Mouse (Mus musculus) cortical plate, adult 2 months (tissue): ENCODE results near the gene Cgas. TPM values are rescaled to one million over a fixed set of nuclear protein-coding genes. Genes with fewer than 3 reads are reported as not detected.
"Not testable (repeated sequence)": the region's sequence is repeated elsewhere in the genome, so short reads cannot be mapped to it uniquely, and the experiment has no call there.

ENCODE experiments used
- H3K27ac ChIP-seq: fragments of 200-500 bp; 2 replicates; pipeline ENCODE4 v1.5.1; 2012; ENCODE audit warnings: low read length, control low read depth, inconsistent platforms; ENCODE audit not compliant: insufficient read depth
- H3K4me1 ChIP-seq: fragments of 200-500 bp; 2 replicates; pipeline ENCODE4 v1.6.1; 2011; ENCODE audit warnings: low read length; ENCODE audit not compliant: control insufficient read depth, insufficient read depth
- H3K4me3 ChIP-seq: fragments of 200-500 bp; 2 replicates; pipeline ENCODE4 v1.5.1; 2011; ENCODE audit warnings: mild to moderate bottlenecking, low read length, control low read depth; ENCODE audit not compliant: insufficient read depth
- CTCF ChIP-seq: fragments of 200-500 bp; IDR thresholded peaks from 2 replicates; pipeline ENCODE4 v1.5.1; 2011; ENCODE audit warnings: mild to moderate bottlenecking, control low read depth, low read length; ENCODE audit not compliant: insufficient read depth; ENCODE audit errors: extremely low read depth
- POLR2A ChIP-seq: fragments of 200-500 bp; IDR thresholded peaks from 2 replicates; pipeline ENCODE4 v1.6.1; 2011; ENCODE audit warnings: mild to moderate bottlenecking, low read length, control low read depth; ENCODE audit not compliant: insufficient read depth; ENCODE audit errors: extremely low read depth
- polyA plus RNA-seq: library from polyadenylated mRNA; depleted of rRNA; stranded (reverse); fragments of >200 nt; gene quantifications from 2 replicates; pipeline ENCODE4 v1.2.3, GENCODE M21; 2012; rRNA removed

Gene Cgas
- 0.61 and 0.96 TPM in 2 replicates for polyA plus RNA-seq

DNA sequence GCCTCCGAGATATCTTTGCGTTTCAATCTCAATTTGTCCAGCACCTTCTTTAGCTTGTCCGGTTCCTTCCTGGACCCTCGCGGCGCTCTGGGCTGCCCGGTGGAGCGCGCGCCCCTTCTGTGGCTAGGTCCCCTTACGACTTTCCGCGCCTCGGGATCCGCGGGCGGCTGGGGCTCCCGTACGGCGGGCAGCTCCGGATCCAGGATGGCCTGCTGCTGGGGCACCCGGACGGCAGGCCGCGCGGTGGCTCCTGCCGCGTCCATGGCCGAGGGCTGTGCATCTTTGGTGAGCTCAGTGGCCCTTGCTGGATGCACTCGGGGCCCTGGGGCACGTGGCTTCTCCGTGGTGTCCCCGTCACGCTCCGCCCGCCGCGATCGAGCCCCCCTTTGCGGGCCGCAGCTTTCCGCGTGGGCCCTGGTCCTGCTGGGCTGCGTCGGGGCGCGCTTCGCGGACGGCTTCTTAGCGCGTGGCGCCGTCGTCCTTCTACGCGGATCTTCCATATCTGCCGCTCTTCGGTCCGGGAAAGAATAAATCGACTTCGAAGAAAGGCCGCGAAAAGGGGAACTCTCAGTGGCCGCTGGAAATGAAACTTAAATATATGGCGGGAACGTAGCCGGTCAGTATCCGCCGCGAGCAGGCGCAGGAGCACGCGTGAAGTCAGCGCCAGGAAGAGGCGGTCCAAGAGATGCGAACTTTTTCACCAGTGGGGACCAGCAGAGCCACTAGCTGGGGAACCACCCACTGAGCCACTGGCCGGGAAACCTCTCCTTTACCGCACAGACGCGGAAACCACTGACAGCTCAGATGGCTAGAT, at the start of gene Cgas:
Gene Cgas (minus strand): TSS at position 659 of the 814 bp plus-strand sequence.
- Histone ChIP-seq H3K27ac (no peak within 1 kb of the TSS), H3K4me1 (no peaks in the 10 kb centered on the region), H3K4me3 (peak within 1 kb of the TSS; percentile 19; the same call in 1 of the 2 replicates)
- TF ChIP-seq POLR2A (no peak), CTCF (no peak)

DNA sequence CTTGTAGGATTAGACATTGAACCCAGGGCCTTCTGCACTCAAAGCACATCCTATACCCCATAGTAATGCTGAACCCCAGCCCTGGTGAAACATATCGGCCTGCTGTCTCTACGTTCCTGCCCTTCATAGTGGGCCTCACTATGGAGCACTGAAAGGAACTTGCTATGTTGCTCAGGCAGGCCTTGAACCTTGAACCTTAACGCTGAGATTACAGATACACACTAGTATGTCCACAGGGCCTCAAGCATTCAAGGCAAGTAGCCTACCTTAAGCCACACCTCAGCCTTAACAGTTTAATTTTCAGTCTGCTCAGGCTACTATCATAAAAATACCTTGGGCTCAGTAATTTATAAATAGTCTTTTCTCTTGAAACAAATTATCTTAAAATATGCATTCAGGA, 49.2 kb upstream of the Cgas start:
- TF ChIP-seq POLR2A: no peak
- TF ChIP-seq CTCF: no peak
- Histone ChIP-seq H3K4me1 (peaks cover 2% of the 10 kb centered on the region; the same call in 1 of the 2 replicates), H3K27ac (no peak overlapping the region), H3K4me3 (no peak overlapping the region)

DNA sequence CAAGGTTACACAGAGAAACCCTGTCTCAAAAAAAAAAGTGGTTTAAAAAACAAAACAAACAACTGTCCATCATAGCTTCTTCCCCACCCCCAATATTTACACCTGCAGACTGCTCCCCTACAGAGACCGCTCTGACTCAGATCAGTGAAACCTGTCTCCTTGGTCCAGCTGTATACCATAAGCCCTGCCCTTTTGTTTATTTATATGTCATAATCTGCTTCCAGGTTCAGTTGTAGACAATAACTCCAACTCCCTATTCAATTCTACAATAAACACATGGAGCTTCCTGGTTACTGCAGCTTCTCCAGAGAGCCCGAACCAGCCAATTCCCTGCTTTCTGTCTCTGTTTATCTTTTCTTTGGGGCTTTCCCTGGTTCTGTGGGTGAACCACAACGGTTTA, 48.1 kb upstream of the Cgas start:
- Histone ChIP-seq H3K4me1 (peaks cover 2% of the 10 kb centered on the region; the same call in 1 of the 2 replicates), H3K27ac (no peak overlapping the region), H3K4me3 (no peak overlapping the region)
- no peak for TF ChIP-seq CTCF
- no peak for TF ChIP-seq POLR2A

- H3K4me3 ChIP-seq: peak within 1 kb of the TSS; percentile 57
- H3K27ac ChIP-seq: peak within 1 kb of the TSS; percentile 53; the same call in 1 of the 2 replicates
- TF ChIP-seq CTCF: no peak
- TF ChIP-seq POLR2A: 0 out of 2 replicates have a peak, but pooled peaks have one; percentile 24
- H3K4me1 ChIP-seq: peaks cover 2% of the 10 kb centered on the region; the same call in 1 of the 2 replicates
Observed at GRCm38 (mm10) chr9:78488890-78489420, 45.9 kb upstream of the Cgas start, which contains the start of gene Eef1a1. Eef1a1 (minus strand) TSS chr9:78489151.

- H3K4me1 ChIP-seq, H3K27ac ChIP-seq, H3K4me3 ChIP-seq: not testable (repeated sequence)
Observed at GRCm38 (mm10) chr9:78488021-78488420, 45.0 kb upstream of the Cgas start.

- TF ChIP-seq CTCF: no peak
- no peak for TF ChIP-seq POLR2A
- Histone ChIP-seq H3K4me3 (no peak overlapping the region), H3K4me1 (peaks cover 4% of the 10 kb centered on the region; the same call in 1 of the 2 replicates), H3K27ac (no peak overlapping the region)
Observed at GRCm38 (mm10) chr9:78484660-78485059, 41.6 kb upstream of the Cgas start.

- TF ChIP-seq CTCF (no peak), POLR2A (no peak)
Observed at GRCm38 (mm10) chr9:78482386-78482785, 39.3 kb upstream of the Cgas start.

DNA sequence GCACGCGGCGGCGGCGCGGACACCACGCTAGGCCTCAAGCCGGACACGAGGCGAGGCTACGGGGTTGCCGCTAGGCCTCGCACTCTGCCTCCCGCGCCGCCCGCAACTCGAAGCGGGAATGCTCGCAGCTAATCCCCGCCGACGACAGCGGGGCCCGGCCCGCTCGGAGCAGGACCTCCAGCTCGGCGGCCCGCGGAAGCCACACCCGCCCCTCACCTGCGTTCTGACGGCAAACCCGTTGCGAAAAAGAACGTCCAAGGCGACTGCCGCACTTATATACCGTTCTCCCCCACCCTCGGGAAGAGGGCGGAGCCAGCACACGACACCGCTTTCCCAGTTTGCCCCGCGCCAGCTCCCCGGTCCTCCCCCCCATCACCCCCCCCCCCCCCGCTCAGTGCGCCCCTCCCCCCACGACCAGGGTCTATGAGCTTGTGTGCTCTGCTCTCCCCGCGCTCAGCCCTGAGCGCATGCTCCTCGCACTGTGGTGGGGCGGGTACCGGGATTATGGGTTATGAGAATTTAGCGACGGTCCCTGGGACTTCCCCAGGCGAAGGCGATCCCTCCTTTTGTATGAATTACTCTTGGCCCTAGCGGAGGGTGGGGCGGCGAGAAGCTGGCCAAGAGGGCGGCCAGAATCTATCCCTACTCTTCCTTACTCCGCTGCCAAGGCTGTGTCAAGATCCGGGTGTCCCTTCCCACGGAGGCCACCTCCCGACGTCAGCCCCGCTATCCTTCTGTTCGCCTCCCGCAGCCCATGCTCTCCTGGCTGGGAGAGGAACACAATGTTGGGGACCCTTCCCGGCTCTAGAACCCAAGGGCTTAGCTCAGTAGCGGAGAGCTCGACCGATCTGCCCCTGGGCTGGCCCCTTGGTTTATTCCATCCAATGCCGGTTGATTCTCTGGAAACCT, 38.6 kb upstream of the Cgas start:
- H3K27ac ChIP-seq: peak overlapping the region; percentile 91
- peak overlapping the region; percentile 80 for H3K4me3 ChIP-seq
- peak; percentile 100 for TF ChIP-seq POLR2A
- TF ChIP-seq CTCF: no peak
- H3K4me1 ChIP-seq: peaks cover 5% of the 10 kb centered on the region; the same call in 1 of the 2 replicates

More at GRCm38 (mm10) chr9:78482386-78482785, 39.3 kb upstream of the Cgas start:
- peaks cover 5% of the 10 kb centered on the region; the same call in 1 of the 2 replicates for H3K4me1 ChIP-seq
- H3K27ac ChIP-seq: peak overlapping the region; percentile 91; the same call in 1 of the 2 replicates
- H3K4me3 ChIP-seq: peak overlapping the region; percentile 80; the same call in 1 of the 2 replicates
